Mouse (Mus musculus) stomach, postnatal 0 days (tissue): ENCODE data around the gene Elmsan1. TPM values are rescaled to one million over a fixed set of nuclear protein-coding genes. Genes with fewer than 3 reads are reported as not detected.

Experiments
- ATAC-seq: fragments of 200-750 bp; cut with Nextera tagmentation; 2 replicates; pipeline ENCODE4 v1.8.0; 2017; ENCODE audit not compliant: low FRiP score, low TSS enrichment
- DNase-seq: peaks from one replicate; pipeline ENCODE4 v3.0.0-alpha.2; 2016; ENCODE audit warnings: low spot score
- H3K27ac ChIP-seq: fragments of 300-500 bp; sonication (generic); replicated peaks from 2 replicates; pipeline ENCODE4 v1.5.1; 2014; ENCODE audit warnings: mild to moderate bottlenecking, control low read depth
- H3K27me3 ChIP-seq: fragments of 300-500 bp; sonication (generic); 2 replicates; pipeline ENCODE4 v1.6.1; 2014; ENCODE audit warnings: low read length; ENCODE audit not compliant: control insufficient read depth, insufficient read depth
- H3K36me3 ChIP-seq: fragments of 300-500 bp; sonication (generic); 2 replicates; pipeline ENCODE4 v1.6.1; 2014; ENCODE audit warnings: low read length, mixed read lengths; ENCODE audit not compliant: control insufficient read depth, insufficient read depth
- H3K4me1 ChIP-seq: fragments of 300-500 bp; sonication (generic); replicated peaks from 2 replicates; pipeline ENCODE4 v1.6.1; 2014; ENCODE audit warnings: antibody characterized with exemption; ENCODE audit not compliant: control insufficient read depth, insufficient read depth
- H3K4me2 ChIP-seq: fragments of 300-500 bp; sonication (generic); replicated peaks from 2 replicates; pipeline ENCODE4 v1.6.1; 2014; ENCODE audit warnings: low read depth, mild to moderate bottlenecking, control low read depth, moderate library complexity
- H3K4me3 ChIP-seq: fragments of 300-500 bp; sonication (generic); 2 replicates; pipeline ENCODE4 v1.5.1; 2014; ENCODE audit warnings: low read depth, low read length, control low read depth
- H3K9ac ChIP-seq: fragments of 300-500 bp; sonication (generic); 2 replicates; pipeline ENCODE4 v1.6.1; 2014; ENCODE audit warnings: mild to moderate bottlenecking, low read length, control low read depth, mixed read lengths
- H3K9me3 ChIP-seq: fragments of 300-500 bp; sonication (generic); 2 replicates; pipeline ENCODE4 v1.6.1; 2016; ENCODE audit warnings: low read length; ENCODE audit not compliant: control insufficient read depth
- CTCF ChIP-seq: IDR thresholded peaks from 2 replicates; pipeline ENCODE4 v1.5.1; 2016; ENCODE audit warnings: antibody characterized with exemption, low read depth, mild to moderate bottlenecking, moderate library complexity
- EP300 ChIP-seq: optimal IDR thresholded peaks from 2 replicates; pipeline ENCODE3; 2016; ENCODE audit warnings: antibody characterized with exemption
- WGBS: fragments of 180-500 bp; shearing (Covaris S2); extraction: QIAGEN DNeasy Blood & Tissue Kit; methylation state at CpG from one replicate; pipeline ENCODE4 v1.1.7; 2014; 5-methylcytosine and 5-hydroxymethylcytosine counted together
- polyA plus RNA-seq: library from polyadenylated mRNA; unstranded; fragments of >200 nt; fragmentation: Nextera tagmentation; extraction: Ambion mirVana; gene quantifications from 2 replicates; pipeline ENCODE4 v1.2.1, GENCODE M21; 2015

Gene Elmsan1
- polyA plus RNA-seq, 1 experiment from 2014 or later = 4.1 TPM

DNA sequence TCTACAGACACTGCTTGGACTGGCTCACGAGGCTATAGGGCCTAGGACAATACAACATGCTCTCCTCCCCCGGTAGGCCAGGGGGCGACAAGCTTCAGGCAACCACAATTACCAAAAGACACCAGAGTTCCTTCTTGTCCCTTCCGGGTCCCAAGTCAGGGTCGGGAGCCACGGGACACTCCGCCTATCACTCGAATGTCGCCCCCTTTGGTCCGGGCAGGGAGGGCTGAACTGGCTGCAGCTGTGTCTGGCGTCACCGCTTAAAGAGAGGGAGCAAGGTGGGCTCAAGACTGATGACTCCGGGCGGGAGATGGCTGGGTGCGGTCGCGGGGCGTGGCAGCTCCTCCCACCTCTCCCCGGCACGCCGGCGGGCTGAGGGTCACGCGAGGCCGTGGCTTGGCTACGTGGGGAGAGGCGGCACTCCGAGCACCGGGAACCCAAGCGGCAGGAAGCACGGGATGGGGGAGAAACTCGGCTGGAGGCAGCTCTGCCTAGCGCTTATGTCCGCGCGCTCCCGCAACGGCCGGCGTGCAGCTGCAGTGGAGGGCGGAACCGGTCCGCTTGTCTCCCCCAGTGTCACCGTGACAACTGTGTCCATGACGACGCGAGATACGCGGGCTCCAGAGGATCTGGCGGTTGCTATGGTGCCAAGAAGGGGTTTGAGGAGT lies 70.6 kb downstream of the Elmsan1 start, which contains the start of gene Pnma1:
Gene Pnma1, minus strand, starts transcription at position 536 of the 668 bp plus-strand sequence.
- ATAC-seq (peak; percentile 68), DNase-seq (peak; percentile 77)
- Histone ChIP-seq H3K4me2 (peak within 1 kb of the TSS; percentile 79), H3K36me3 (peaks cover 15% of the 10 kb centered on the region), H3K27me3 (no peaks in the 10 kb centered on the region), H3K4me3 (peak within 1 kb of the TSS; percentile 48), H3K27ac (no peak within 1 kb of the TSS), H3K9ac (peak within 1 kb of the TSS; percentile 64), H3K9me3 (no peaks in the 10 kb centered on the region), H3K4me1 (no peaks in the 10 kb centered on the region; the same call in 1 of the 2 replicates)
- no peak for TF ChIP-seq EP300
- peak; percentile 72 for TF ChIP-seq CTCF
- WGBS = 3% methylated on average over 49 of the region's 50 CpGs

DNA sequence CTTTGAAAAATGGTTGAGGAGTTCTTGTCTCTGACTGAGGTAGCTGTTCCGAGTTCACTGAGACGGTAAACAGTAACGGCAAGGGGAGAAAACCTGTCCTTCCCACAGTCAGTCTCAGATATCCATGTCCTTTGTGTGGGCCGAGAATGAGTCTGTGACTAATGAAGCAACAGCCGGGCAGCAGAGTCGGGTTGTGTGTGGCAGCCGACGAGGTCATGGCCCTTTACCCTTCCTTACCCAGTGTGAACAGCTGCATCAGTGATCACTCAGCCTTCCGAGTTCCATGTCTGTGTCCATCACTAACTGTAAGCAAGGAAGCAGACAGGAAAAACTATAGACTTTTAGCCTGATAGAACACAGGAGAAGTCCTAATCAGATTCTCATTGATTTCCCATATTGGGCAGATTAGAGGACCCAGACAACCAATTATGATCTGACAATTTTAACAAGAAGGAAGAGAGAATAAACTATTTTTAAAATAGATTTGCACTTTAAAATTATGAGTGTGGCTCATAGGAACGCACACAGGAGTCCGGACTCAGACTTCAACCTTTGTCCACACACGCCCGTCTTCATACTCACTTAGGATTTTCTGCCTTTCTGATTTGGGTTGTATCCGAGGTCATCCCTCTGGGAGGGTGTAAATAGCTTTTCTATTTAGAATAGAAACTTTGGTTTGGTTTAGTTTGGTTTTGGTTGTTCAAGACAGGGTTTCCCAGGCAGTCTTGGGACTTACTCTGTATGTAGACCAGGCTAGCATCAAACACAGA lies 76.2 kb downstream of the Elmsan1 start:
- no peak for ATAC-seq
- 55% methylated on average over 14 of the region's 14 CpGs for WGBS
- 0 out of 2 replicates have a peak, but pooled peaks cover 3% of the 10 kb centered on the region for H3K36me3 ChIP-seq
- DNase-seq = no peak
- no peak overlapping the region for H3K4me2 ChIP-seq
- H3K4me3 ChIP-seq = no peak overlapping the region
- TF ChIP-seq CTCF (no peak), EP300 (no peak)
- H3K9me3 ChIP-seq = no peaks in the 10 kb centered on the region
- H3K27ac ChIP-seq = no peak overlapping the region
- no peaks in the 10 kb centered on the region for H3K4me1 ChIP-seq
- no peaks in the 10 kb centered on the region for H3K27me3 ChIP-seq
- H3K9ac ChIP-seq = no peak overlapping the region

GRCm38 (mm10) chr12:84141271-84141670 lies 77.4 kb downstream of the Elmsan1 start:
- H3K9me3 ChIP-seq = no peaks in the 10 kb centered on the region
- no peak overlapping the region for H3K9ac ChIP-seq
- DNase-seq (no peak), ATAC-seq (peak; percentile 63; the same call in 1 of the 2 replicates)
- H3K4me3 ChIP-seq = no peak overlapping the region
- H3K4me1 ChIP-seq = no peaks in the 10 kb centered on the region
- 56% methylated on average over 4 of the region's 4 CpGs for WGBS
- no peaks in the 10 kb centered on the region for H3K36me3 ChIP-seq
- no peak overlapping the region for H3K4me2 ChIP-seq
- no peak overlapping the region for H3K27ac ChIP-seq
- TF ChIP-seq CTCF = no peak
- TF ChIP-seq EP300 = no peak
- H3K27me3 ChIP-seq = no peaks in the 10 kb centered on the region

- Histone ChIP-seq H3K4me2 (no peak overlapping the region), H3K9ac (no peak overlapping the region), H3K27ac (no peak overlapping the region), H3K4me1 (no peaks in the 10 kb centered on the region), H3K27me3 (no peaks in the 10 kb centered on the region), H3K9me3 (no peaks in the 10 kb centered on the region), H3K36me3 (no peaks in the 10 kb centered on the region), H3K4me3 (no peak overlapping the region)
- DNase-seq (no peak), ATAC-seq (no peak)
- TF ChIP-seq CTCF = no peak
- no peak for TF ChIP-seq EP300
- WGBS = 62% methylated on average over 4 of the region's 4 CpGs
Observed at GRCm38 (mm10) chr12:84140135-84140534, 78.5 kb downstream of the Elmsan1 start.

GRCm38 (mm10) chr12:84137131-84137530 lies 81.5 kb downstream of the Elmsan1 start:
- WGBS = 93% methylated on average over 7 of the region's 7 CpGs
- H3K4me1 ChIP-seq = no peaks in the 10 kb centered on the region
- DNase-seq = no peak
- H3K9ac ChIP-seq = no peak overlapping the region
- no peaks in the 10 kb centered on the region for H3K9me3 ChIP-seq
- no peak overlapping the region for H3K4me3 ChIP-seq
- ATAC-seq = no peak
- TF ChIP-seq EP300 (no peak), CTCF (no peak)
- H3K36me3 ChIP-seq = no peaks in the 10 kb centered on the region
- no peaks in the 10 kb centered on the region for H3K27me3 ChIP-seq
- H3K27ac ChIP-seq = no peak overlapping the region
- H3K4me2 ChIP-seq = no peak overlapping the region

GRCm38 (mm10) chr12:84132265-84132664 lies 86.4 kb downstream of the Elmsan1 start:
- no peak for TF ChIP-seq EP300
- TF ChIP-seq CTCF = peak; percentile 75
- Histone ChIP-seq H3K36me3 (peaks cover 3% of the 10 kb centered on the region; the same call in 1 of the 2 replicates), H3K4me2 (no peak overlapping the region), H3K9me3 (no peaks in the 10 kb centered on the region), H3K4me1 (no peaks in the 10 kb centered on the region), H3K9ac (no peak overlapping the region), H3K27ac (no peak overlapping the region), H3K27me3 (no peaks in the 10 kb centered on the region), H3K4me3 (no peak overlapping the region)
- ATAC-seq = peak; percentile 29; the same call in 1 of the 2 replicates
- 71% methylated on average over 3 of the region's 3 CpGs for WGBS
- peak; percentile 50 for DNase-seq
